Mouse (Mus musculus) limb, embryonic 12.5 days (tissue): ENCODE results near the gene Aoah. TPM values are rescaled to one million over a fixed set of nuclear protein-coding genes. Genes with fewer than 3 reads are reported as not detected.

Experiments used
- ATAC-seq: fragments of 200-750 bp; cut with Nextera tagmentation; 2 replicates; pipeline ENCODE4 v1.8.0; 2017; ENCODE audit warnings: low read depth, moderate TSS enrichment; ENCODE audit not compliant: insufficient number of reproducible peaks, insufficient read depth, low FRiP score, low TSS enrichment
- H3K27ac ChIP-seq: fragments of 300-500 bp; sonication (generic); 2 replicates; pipeline ENCODE4 v1.5.1; 2016; ENCODE audit warnings: mild to moderate bottlenecking, moderate library complexity
- H3K27me3 ChIP-seq: fragments of 300-500 bp; sonication (generic); 2 replicates; pipeline ENCODE4 v1.6.1; 2016; ENCODE audit warnings: mild to moderate bottlenecking, moderate library complexity
- H3K36me3 ChIP-seq: fragments of 300-500 bp; sonication (generic); 2 replicates; pipeline ENCODE4 v1.6.1; 2016; ENCODE audit warnings: mild to moderate bottlenecking, moderate library complexity
- H3K4me1 ChIP-seq: fragments of 300-500 bp; sonication (generic); replicated peaks from 2 replicates; pipeline ENCODE4 v1.6.1; 2016
- H3K4me2 ChIP-seq: fragments of 300-500 bp; sonication (generic); 2 replicates; pipeline ENCODE4 v1.6.1; 2016; ENCODE audit warnings: mild to moderate bottlenecking, moderate library complexity
- H3K4me3 ChIP-seq: fragments of 300-500 bp; sonication (generic); replicated peaks from 2 replicates; pipeline ENCODE4 v1.5.1; 2016; ENCODE audit warnings: mild to moderate bottlenecking
- H3K9ac ChIP-seq: fragments of 300-500 bp; sonication (generic); replicated peaks from 2 replicates; pipeline ENCODE4 v1.6.1; 2016; ENCODE audit warnings: mild to moderate bottlenecking, moderate library complexity
- H3K9me3 ChIP-seq: fragments of 300-500 bp; sonication (generic); 2 replicates; pipeline ENCODE4 v1.6.1; 2016; ENCODE audit warnings: mild to moderate bottlenecking, moderate library complexity
- WGBS: fragments of 180-500 bp; shearing (Covaris S2); methylation state at CpG from one replicate; pipeline ENCODE4 v1.1.7; 2016; 5-methylcytosine and 5-hydroxymethylcytosine counted together
- polyA plus RNA-seq: library from polyadenylated mRNA; unstranded; fragments of >200 nt; fragmentation: Nextera tagmentation; extraction: Ambion mirVana; gene quantifications from 2 replicates; pipeline ENCODE4 v1.2.1, GENCODE M21; 2016

The Aoah gene
- polyA plus RNA-seq, 1 experiment from 2014 or later = 0.40 TPM

DNA sequence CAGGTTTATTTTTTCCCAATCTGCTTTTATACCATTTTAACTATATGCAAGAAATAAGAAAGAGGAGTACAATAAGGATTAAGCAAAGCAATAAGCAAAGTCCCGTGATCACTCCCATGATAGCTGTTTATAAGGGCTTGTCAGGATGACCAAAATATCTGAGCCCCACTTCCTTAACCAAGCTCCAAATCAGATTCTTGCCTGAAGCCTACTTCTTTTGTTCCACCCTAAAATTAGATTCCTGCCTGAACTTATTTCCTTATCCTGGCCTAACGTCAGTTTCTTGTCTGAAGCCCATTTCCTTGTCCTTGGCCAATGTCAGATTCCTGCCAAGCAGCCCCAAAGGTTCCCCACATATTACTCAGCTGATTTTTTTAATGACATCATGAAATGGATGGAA lies 288.8 kb downstream of the Aoah start:
- Histone ChIP-seq H3K9ac (no peak overlapping the region), H3K4me2 (no peak overlapping the region), H3K4me3 (no peak overlapping the region), H3K27ac (no peak overlapping the region), H3K27me3 (no peaks in the 10 kb centered on the region), H3K36me3 (no peaks in the 10 kb centered on the region), H3K9me3 (no peaks in the 10 kb centered on the region), H3K4me1 (no peaks in the 10 kb centered on the region)
- no peak for ATAC-seq
- WGBS = 67% methylated on average over 2 of the region's 2 CpGs
